Mouse (Mus musculus): ENCODE data around the gene Col24a1. TPM values are rescaled to one million over a fixed set of nuclear protein-coding genes. Genes with fewer than 3 reads are reported as not detected.

The Col24a1 gene
- polyA plus RNA-seq, 1 experiment from 2014 or later = 0.54 TPM

- 55% methylated on average over 4 of the region's 4 CpGs for WGBS
Measured at GRCm38 (mm10) chr3:145263131-145263530, 29.1 kb upstream of the Col24a1 start.

GRCm38 (mm10) chr3:145268066-145268465 lies 24.2 kb upstream of the Col24a1 start:
- H3K27me3 ChIP-seq (replicated peaks; ENCODE audit: insufficient read depth, low read length) = no peaks in the 10 kb centered on the region
- H3K9ac ChIP-seq (replicated peaks; ENCODE audit: low read depth) = no peak overlapping the region
- ATAC-seq (peak; percentile 65), DNase-seq (ENCODE audit: low spot score) (peak; percentile 79)
- WGBS = 40% methylated on average over 7 of the region's 7 CpGs
- H3K9me3 ChIP-seq (ENCODE audit: low read length) = no peaks in the 10 kb centered on the region
- no peak overlapping the region for H3K4me2 ChIP-seq (replicated peaks; ENCODE audit: low read depth, low read length)
- TF ChIP-seq EP300 (IDR thresholded peaks at IDR 0.05) = 0 out of 2 replicates have a peak, but pooled peaks have one; percentile 29
- TF ChIP-seq CTCF (IDR thresholded peaks at IDR 0.05) = no peak
- H3K4me1 ChIP-seq (ENCODE audit: insufficient read depth, low read depth, low read length) = no peaks in the 10 kb centered on the region
- no peak overlapping the region for H3K4me3 ChIP-seq (ENCODE audit: low read depth, low read length)
- no peaks in the 10 kb centered on the region for H3K36me3 ChIP-seq (ENCODE audit: insufficient read depth, low read length)
- no peak overlapping the region for H3K27ac ChIP-seq (ENCODE audit: low read length)

More at GRCm38 (mm10) chr3:145263131-145263530, 29.1 kb upstream of the Col24a1 start:
- H3K27ac ChIP-seq (ENCODE audit: low read length) = no peak overlapping the region
- ATAC-seq (peak; percentile 67), DNase-seq (ENCODE audit: low spot score) (peak; percentile 61)
- H3K4me1 ChIP-seq (ENCODE audit: insufficient read depth, low read depth, low read length) = no peaks in the 10 kb centered on the region
- no peaks in the 10 kb centered on the region for H3K36me3 ChIP-seq (ENCODE audit: insufficient read depth, low read length)
- no peak overlapping the region for H3K9ac ChIP-seq (replicated peaks; ENCODE audit: low read depth)
- no peak overlapping the region for H3K4me3 ChIP-seq (ENCODE audit: low read depth, low read length)
- H3K27me3 ChIP-seq (replicated peaks; ENCODE audit: insufficient read depth, low read length) = no peaks in the 10 kb centered on the region
- H3K9me3 ChIP-seq (ENCODE audit: low read length) = no peaks in the 10 kb centered on the region
- TF ChIP-seq EP300 (IDR thresholded peaks at IDR 0.05) = peak; percentile 57; the same call in 1 of the 2 replicates
- no peak for TF ChIP-seq CTCF (IDR thresholded peaks at IDR 0.05)
- no peak overlapping the region for H3K4me2 ChIP-seq (replicated peaks; ENCODE audit: low read depth, low read length)

- Histone ChIP-seq H3K27ac (ENCODE audit: low read length) (no peak overlapping the region), H3K36me3 (ENCODE audit: insufficient read depth, low read length) (no peaks in the 10 kb centered on the region), H3K4me1 (ENCODE audit: insufficient read depth, low read depth, low read length) (no peaks in the 10 kb centered on the region), H3K9ac (replicated peaks; ENCODE audit: low read depth) (no peak overlapping the region), H3K9me3 (ENCODE audit: low read length) (no peaks in the 10 kb centered on the region), H3K4me2 (replicated peaks; ENCODE audit: low read depth, low read length) (no peak overlapping the region), H3K4me3 (ENCODE audit: low read depth, low read length) (no peak overlapping the region), H3K27me3 (replicated peaks; ENCODE audit: insufficient read depth, low read length) (no peaks in the 10 kb centered on the region)
- TF ChIP-seq EP300 (IDR thresholded peaks at IDR 0.05) (no peak), CTCF (IDR thresholded peaks at IDR 0.05) (no peak)
- ATAC-seq (no peak), DNase-seq (ENCODE audit: low spot score) (no peak)
- 41% methylated on average over 6 of the region's 6 CpGs for WGBS
Measured at GRCm38 (mm10) chr3:145274191-145274590, 18.1 kb upstream of the Col24a1 start.

DNA sequence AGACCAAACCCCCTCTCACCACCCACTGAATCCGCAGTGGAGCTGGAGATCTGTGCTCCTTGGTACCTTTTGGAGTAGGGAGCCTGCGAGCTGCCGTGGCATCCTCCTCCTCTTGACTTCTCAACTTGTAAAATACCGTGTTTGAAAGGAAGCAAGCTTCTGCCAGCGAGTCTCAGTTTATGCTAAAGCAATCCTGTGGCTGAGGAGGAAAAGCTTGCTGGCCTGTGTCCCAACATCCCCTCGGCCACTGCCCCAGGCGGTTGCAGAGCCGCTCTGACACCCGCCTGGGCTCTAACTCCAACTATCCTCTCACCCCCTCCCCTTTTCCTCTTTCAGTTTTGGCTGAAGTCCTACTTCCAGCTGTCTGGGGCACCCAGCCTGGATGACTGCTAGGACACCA lies 935 bp downstream of the Col24a1 start:
- ATAC-seq = peak; percentile 76
- Histone ChIP-seq H3K27me3 (replicated peaks; ENCODE audit: insufficient read depth, low read length) (no peaks in the 10 kb centered on the region), H3K4me3 (ENCODE audit: low read depth, low read length) (peak overlapping the region; percentile 32), H3K9ac (replicated peaks; ENCODE audit: low read depth) (0 out of 2 replicates have a peak overlapping the region, but pooled peaks have one; percentile 8), H3K4me2 (replicated peaks; ENCODE audit: low read depth, low read length) (peak overlapping the region; percentile 60), H3K4me1 (ENCODE audit: insufficient read depth, low read depth, low read length) (peaks cover 7% of the 10 kb centered on the region; the same call in 1 of the 2 replicates), H3K9me3 (ENCODE audit: low read length) (no peaks in the 10 kb centered on the region), H3K27ac (ENCODE audit: low read length) (no peak overlapping the region), H3K36me3 (ENCODE audit: insufficient read depth, low read length) (no peaks in the 10 kb centered on the region)
- under 1% methylated on average over 9 of the region's 9 CpGs for WGBS
- TF ChIP-seq EP300 (IDR thresholded peaks at IDR 0.05) (no peak), CTCF (IDR thresholded peaks at IDR 0.05) (0 out of 2 replicates have a peak, but pooled peaks have one; percentile 5)
- peak; percentile 76 for DNase-seq (ENCODE audit: low spot score)

GRCm38 (mm10) chr3:145293623-145294307 lies 1.5 kb downstream of the Col24a1 start:
- Histone ChIP-seq H3K27ac (ENCODE audit: low read length) (no peak overlapping the region), H3K4me2 (replicated peaks; ENCODE audit: low read depth, low read length) (peak overlapping the region; percentile 60), H3K36me3 (ENCODE audit: insufficient read depth, low read length) (no peaks in the 10 kb centered on the region), H3K4me3 (ENCODE audit: low read depth, low read length) (peak overlapping the region; percentile 32; the same call in 1 of the 2 replicates), H3K9ac (replicated peaks; ENCODE audit: low read depth) (0 out of 2 replicates have a peak overlapping the region, but pooled peaks have one; percentile 8), H3K9me3 (ENCODE audit: low read length) (no peaks in the 10 kb centered on the region), H3K27me3 (replicated peaks; ENCODE audit: insufficient read depth, low read length) (no peaks in the 10 kb centered on the region), H3K4me1 (ENCODE audit: insufficient read depth, low read depth, low read length) (peaks cover 7% of the 10 kb centered on the region; the same call in 1 of the 2 replicates)
- no peak for TF ChIP-seq EP300 (IDR thresholded peaks at IDR 0.05)
- no peak for TF ChIP-seq CTCF (IDR thresholded peaks at IDR 0.05)
- ATAC-seq = peak; percentile 10; the same call in 1 of the 2 replicates
- no peak for DNase-seq (ENCODE audit: low spot score)
- WGBS = 36% methylated on average over 12 of the region's 12 CpGs

DNA sequence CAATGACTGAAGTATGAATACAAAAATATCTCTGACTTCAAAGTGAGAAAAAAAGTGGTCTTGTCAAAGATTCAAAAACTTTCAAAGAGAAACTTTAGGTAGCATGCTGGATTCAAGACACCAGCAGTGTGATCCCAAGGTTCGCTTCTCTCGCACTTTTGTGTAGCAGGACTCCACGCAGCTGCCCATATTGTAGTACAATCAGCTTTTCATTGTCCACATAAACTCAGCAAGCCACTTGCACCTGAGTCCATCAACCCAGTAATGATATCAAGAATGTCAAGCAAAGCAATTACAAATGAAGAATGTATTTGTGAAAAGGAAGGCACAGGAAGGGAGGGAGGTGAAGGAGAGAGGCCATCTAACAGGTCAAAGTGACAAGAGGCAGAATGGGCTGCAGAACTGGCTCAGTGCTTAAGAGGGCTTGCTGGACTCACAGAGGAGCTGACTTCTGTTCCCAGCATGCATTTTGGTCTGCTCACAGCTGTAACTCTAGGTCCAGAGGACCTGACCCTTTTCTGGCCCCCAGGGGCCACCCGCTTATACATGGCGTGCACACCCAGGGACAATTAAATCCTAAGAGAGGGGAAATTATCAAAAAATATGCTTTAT lies 7.8 kb downstream of the Col24a1 start:
- 82% methylated on average over 5 of the region's 5 CpGs for WGBS
- no peak overlapping the region for H3K4me2 ChIP-seq (replicated peaks; ENCODE audit: low read depth, low read length)
- no peaks in the 10 kb centered on the region for H3K27me3 ChIP-seq (replicated peaks; ENCODE audit: insufficient read depth, low read length)
- no peak overlapping the region for H3K4me3 ChIP-seq (ENCODE audit: low read depth, low read length)
- no peaks in the 10 kb centered on the region for H3K36me3 ChIP-seq (ENCODE audit: insufficient read depth, low read length)
- H3K9me3 ChIP-seq (ENCODE audit: low read length) = no peaks in the 10 kb centered on the region
- no peak overlapping the region for H3K27ac ChIP-seq (ENCODE audit: low read length)
- ATAC-seq (no peak), DNase-seq (ENCODE audit: low spot score) (no peak)
- TF ChIP-seq EP300 (IDR thresholded peaks at IDR 0.05) = no peak
- no peak for TF ChIP-seq CTCF (IDR thresholded peaks at IDR 0.05)
- no peaks in the 10 kb centered on the region for H3K4me1 ChIP-seq (ENCODE audit: insufficient read depth, low read depth, low read length)
- H3K9ac ChIP-seq (replicated peaks; ENCODE audit: low read depth) = no peak overlapping the region

Measured in lung, postnatal 0 days (tissue).